Mouse (Mus musculus): ENCODE data around the gene Efnb2. TPM values are rescaled to one million over a fixed set of nuclear protein-coding genes. Genes with fewer than 3 reads are reported as not detected.
A peak's percentile ranks its signal among the peaks of the same experiment; 100 is the strongest.

The Efnb2 gene
- total RNA-seq, 1 experiment from 2014 or later = 0.89 TPM

DNA sequence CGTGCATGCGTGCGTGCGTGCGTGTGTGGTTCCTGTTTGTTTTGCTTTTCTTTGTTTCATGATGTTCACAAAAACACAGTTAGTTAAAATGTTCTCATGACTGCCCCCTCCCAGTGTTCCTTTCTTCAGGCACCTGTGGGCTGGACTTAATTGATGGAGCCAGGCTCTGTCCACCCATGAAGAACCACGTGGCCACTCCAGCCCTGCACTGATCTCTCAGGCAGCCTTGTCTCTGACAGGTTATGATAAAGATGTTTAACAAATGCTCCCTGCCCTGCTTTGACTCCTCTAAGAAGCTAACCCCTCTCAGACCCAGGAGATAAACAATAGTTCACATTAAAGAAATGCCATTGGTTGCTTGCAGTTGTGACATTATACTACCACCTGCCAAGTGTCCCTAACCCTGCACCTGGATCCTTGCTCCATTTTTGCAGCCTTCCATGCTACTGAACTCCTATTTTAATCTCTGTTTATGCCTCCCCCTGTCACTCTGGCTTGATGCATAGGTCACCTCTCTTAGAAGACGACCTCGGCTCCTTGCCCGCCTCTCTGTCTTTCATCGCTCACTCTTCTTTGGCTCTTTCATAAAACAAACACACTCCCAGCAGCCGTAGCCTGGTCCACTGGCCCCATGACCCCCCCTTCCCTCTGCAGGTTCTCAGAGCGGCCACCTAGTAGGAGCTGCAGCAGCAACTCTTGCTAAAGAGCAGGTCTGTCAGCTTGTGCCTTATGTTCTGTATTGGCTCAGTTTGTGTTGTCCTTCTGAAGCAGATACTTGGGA is 65.0 kb downstream of the Efnb2 start:
- no peak for ATAC-seq (replicated peaks in 1 of 2; ENCODE audit: insufficient read depth in 1 of 2, low FRiP score in 2 of 2, low TSS enrichment in 1 of 2, low read depth in 1 of 2, poor library complexity in 2 of 2, severe bottlenecking in 2 of 2)

DNA sequence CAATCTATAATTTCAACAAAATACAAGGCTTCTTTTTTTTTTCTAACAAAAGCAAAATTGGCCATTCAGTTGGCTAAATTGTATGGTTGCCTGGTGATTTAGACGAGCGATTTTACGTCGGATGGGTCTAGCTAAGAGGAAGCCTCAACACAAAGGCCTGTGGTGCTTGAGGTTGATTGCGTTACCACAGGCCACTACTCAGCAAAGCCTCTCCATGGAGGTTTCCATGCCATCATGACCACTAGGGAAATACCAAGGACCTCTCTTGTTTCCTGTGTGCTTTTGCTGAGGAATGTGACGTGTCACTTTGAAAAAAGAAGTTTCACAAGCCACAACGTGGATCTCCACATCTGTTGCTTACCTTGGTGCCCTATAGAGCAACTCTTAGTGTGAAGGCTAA is 67.2 kb downstream of the Efnb2 start:
- peak; percentile 98 for ATAC-seq (replicated peaks in 1 of 2; ENCODE audit: insufficient read depth in 1 of 2, low FRiP score in 2 of 2, low TSS enrichment in 1 of 2, low read depth in 1 of 2, poor library complexity in 2 of 2, severe bottlenecking in 2 of 2)

DNA sequence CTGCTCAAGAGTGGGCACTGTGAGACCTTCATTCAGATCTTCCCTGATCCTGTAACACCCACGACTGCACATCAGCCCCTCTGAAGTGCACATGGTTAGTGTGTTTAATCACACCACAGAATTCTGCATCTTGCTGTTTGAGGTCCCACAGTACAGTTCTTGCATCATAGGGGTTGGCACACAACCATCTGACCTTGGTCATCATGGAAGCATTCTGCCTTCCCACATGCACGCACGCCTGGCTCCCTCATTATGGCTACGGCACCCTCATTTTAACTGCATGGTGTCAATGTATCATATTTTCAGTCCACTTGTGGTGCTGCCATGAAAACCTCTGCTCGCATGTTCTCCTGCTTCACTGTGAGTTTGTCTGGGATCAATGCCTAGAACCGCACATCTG is 67.7 kb downstream of the Efnb2 start:
- ATAC-seq (replicated peaks in 1 of 2; ENCODE audit: insufficient read depth in 1 of 2, low FRiP score in 2 of 2, low TSS enrichment in 1 of 2, low read depth in 1 of 2, poor library complexity in 2 of 2, severe bottlenecking in 2 of 2) = peak in 1 of 2 experiments; percentile 2; a peak in 1 of 4 replicates

DNA sequence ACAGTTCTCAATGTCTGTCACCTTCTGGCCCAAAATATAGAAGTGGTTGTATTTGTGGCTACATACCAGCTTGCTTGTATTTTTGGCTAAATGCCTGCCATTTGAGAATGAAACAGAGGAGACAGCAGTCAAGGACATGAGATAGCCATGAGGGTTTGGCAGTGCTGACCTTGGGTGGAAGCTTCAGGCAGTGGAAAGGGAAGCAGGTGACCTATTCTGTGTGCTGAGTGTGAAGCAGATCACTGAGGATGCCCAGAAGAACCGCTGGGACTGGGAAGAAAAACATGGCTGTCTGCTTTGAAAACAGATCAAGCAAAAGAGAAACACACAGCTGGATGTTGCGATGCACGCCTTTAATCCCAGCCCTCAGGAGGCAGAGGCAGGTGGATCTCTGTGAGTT is 68.7 kb downstream of the Efnb2 start:
- no peak for ATAC-seq (replicated peaks in 1 of 2; ENCODE audit: insufficient read depth in 1 of 2, low FRiP score in 2 of 2, low TSS enrichment in 1 of 2, low read depth in 1 of 2, poor library complexity in 2 of 2, severe bottlenecking in 2 of 2)

DNA sequence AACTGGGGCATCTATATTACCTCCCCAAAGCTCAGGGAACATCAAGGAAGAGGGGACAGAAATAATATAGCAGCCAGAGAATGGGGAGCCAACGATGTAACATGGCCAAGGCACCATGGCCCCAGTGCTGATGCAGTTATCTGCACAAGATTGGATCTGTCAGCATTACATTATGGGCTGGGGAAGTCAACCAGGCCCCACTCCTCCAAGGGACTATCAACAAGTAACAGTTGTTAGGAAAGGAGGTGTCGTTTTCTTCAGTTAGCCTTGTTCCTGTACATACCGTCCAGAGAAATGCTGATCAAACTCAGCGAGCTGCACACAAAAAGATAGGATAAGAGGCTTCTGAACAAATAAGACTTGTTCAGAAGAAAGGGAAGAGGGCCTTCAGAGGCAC is 77.1 kb downstream of the Efnb2 start:
- no peak for ATAC-seq (replicated peaks in 1 of 2; ENCODE audit: insufficient read depth in 1 of 2, low FRiP score in 2 of 2, low TSS enrichment in 1 of 2, low read depth in 1 of 2, poor library complexity in 2 of 2, severe bottlenecking in 2 of 2)

DNA sequence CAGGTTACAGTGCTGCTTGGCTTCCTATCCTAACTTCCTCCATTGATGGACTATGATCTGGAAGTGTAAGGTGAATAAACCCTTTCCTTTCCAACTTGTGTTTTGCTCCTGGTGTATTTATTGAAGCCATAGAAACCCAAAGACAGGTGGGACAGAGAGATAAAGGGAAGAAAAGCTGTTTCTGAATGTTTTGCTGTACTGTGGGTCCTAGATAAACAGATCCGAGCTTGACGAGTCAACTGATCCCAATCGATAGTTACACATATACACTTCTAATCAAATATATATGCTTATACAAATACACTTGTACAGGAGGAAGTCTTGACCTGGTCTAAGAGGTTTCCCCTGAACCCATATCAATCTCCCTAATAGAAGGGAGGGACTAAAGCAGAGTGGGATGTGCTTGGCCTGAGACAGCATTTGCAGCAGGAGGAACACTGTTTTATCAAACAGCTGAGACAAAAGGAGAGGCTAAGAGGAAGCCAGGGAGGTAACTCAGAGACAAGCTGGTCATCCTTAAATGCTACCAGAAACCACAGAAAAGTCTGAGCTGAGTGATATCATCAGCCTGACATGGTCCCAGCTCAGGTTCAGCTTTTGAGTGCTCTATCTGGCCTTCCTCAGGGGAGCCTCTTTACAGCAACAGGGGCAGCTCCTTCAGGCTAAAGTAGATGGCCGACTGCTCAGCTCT is 77.6 kb downstream of the Efnb2 start:
- no peak for ATAC-seq (replicated peaks in 1 of 2; ENCODE audit: insufficient read depth in 1 of 2, low FRiP score in 2 of 2, low TSS enrichment in 1 of 2, low read depth in 1 of 2, poor library complexity in 2 of 2, severe bottlenecking in 2 of 2)

DNA sequence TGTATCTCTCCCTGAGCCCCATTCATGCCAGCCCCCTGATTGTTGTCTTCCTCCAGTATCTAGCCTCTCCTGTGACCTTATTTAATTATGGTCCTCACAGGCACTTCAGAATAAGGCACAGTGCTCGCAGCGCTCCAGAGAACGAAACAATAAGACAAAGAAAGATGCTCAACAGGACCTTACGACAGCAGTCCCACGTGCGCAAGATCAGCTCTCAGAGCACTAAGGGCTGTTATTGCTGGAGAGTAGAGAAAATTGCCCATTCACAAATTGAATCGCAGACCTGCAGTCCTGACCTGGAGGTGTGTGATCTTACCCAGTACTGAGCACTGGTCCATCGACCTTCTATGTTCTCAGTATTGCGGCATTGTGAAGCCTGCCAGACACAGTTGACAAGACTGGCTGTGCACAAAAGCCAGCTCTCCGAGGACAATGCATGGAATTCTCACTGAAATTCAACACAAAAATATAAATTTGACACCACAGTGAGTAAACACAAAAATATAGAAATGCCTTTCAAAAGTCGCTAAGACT is 83.2 kb downstream of the Efnb2 start:
- no peak for ATAC-seq (replicated peaks in 1 of 2; ENCODE audit: insufficient read depth in 1 of 2, low FRiP score in 2 of 2, low TSS enrichment in 1 of 2, low read depth in 1 of 2, poor library complexity in 2 of 2, severe bottlenecking in 2 of 2)

DNA sequence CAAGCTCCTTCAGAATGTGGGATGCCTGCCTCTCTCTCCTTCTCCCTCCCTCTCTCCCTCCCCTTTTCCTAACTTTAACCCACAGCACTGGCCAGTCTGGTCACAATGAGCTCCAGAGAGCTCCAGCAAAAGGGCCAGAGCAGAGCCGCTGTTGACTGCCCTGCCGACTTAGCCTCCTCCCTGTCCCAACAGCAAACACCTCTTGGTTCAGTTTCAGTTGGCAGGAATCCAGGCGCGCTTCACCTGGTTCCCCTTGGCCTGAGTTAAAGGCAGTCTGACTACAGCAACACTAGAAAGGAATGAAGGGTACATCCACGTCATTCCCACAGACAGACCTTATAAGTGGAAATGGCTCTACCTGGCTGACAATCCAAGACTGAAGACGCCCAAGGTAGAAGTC is 84.2 kb downstream of the Efnb2 start:
- no peak for ATAC-seq (replicated peaks in 1 of 2; ENCODE audit: insufficient read depth in 1 of 2, low FRiP score in 2 of 2, low TSS enrichment in 1 of 2, low read depth in 1 of 2, poor library complexity in 2 of 2, severe bottlenecking in 2 of 2)

DNA sequence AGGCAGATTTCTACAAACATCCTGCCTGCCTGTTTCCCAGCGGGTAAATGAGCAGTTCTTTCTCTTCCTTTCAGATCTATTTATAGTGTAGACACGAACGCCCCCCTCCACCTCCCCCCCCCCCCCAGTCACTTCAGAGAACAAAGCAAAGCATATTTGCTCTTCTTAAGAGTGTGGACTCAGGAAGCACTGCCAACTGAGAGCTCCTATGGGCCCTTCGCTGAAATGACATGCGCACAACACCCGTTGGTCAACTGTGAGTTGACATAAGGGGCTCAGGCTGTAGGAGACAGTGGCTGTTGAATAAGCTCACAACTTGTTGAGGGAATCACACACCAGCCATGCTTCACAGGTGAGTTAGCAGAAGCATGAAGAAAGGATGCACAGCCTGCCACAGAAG is 84.8 kb downstream of the Efnb2 start:
- no peak for ATAC-seq (replicated peaks in 1 of 2; ENCODE audit: insufficient read depth in 1 of 2, low FRiP score in 2 of 2, low TSS enrichment in 1 of 2, low read depth in 1 of 2, poor library complexity in 2 of 2, severe bottlenecking in 2 of 2)

DNA sequence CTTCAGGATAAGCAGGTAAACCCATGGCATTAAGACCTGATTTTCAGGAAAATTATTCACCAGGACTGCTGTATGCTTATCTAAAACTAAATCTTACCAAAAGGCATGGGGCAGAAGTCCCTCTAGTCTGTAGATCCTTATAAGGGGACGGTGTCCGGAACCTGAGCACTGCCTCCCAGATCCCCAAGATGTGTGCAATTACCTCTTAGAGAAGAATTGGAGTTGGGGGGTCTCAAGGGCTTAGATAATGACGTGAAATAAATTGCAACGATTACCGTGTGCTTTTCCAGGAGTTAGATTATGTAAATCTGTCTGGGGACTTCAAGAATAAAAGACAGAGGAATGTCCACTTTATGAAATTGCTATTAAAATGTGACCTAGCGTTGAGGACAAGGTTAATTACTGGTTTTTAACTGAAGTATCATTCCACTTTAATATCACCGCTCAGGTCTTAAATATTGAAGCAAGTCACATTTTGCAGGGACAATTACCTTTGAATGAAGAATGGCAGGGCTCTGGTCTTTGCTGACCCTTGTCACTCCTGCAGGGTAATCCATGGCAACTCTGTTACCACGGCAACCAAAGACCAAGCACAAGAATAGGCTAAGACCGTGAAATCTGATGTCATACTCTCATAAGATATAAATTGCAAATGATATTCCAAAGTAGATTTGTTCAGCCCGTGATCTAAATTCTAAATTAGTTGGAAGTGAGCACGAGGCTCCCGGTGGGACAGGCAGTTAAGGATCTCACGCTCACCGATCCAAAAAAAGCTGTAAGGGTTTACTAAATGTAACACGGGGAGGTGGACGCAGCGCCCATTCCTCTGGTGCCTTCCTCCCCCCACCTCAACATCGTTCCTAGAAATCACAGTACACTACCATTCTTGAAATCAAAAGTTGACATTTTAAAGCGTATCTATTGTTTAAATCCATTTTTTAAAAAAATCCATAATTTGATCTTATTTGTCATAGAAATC is 86.2 kb downstream of the Efnb2 start:
- ATAC-seq (replicated peaks in 1 of 2; ENCODE audit: insufficient read depth in 1 of 2, low FRiP score in 2 of 2, low TSS enrichment in 1 of 2, low read depth in 1 of 2, poor library complexity in 2 of 2, severe bottlenecking in 2 of 2) = no peak

DNA sequence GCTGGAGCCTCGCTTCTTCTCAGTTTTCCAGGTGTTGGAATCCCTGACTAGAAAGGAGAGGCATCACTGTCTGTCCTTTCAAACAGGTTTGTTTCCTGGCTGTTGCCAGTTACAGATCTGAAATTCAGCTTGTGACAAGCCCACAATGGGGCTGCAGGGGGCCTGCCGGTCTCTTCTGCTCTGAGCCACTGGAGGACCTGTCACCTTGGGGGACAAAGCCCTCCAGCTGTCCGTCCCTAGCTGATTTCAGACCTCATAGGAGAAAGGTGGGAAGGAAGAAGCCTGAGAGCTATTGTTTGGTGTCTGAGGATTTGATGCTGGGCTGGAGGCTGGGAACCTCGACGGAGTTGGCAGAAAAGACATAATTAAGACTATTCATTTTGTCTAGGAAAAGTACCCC is 88.8 kb downstream of the Efnb2 start:
- ATAC-seq (replicated peaks in 1 of 2; ENCODE audit: insufficient read depth in 1 of 2, low FRiP score in 2 of 2, low TSS enrichment in 1 of 2, low read depth in 1 of 2, poor library complexity in 2 of 2, severe bottlenecking in 2 of 2) = no peak

DNA sequence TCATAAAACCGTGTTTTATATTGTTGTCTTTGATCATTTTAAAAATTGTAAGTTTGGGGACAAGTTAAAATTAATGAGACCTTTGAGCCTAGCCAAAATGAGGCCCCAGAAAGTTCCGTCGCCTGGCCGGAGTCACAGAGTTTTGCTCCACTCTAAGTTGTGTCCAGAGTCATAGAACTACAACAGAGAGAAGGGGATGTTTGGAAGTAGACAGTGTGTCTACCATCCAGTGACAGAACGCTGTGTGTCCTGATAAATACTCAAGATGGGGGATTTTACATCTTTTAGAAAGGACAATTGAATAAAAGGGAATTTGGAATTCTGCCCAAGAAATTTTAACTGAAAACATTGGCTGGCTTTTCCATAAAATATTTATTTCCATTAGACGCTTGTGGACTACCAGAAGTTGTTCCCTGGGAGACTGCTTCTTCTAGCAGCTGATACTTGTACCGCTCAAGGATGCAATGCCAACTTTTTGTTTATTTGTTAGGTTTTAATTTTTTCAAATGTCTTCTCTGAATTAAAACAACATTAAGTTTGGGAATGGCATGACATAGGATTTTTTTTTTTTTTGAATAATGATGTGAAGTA is 89.3 kb downstream of the Efnb2 start:
- no peak for ATAC-seq (replicated peaks in 1 of 2; ENCODE audit: insufficient read depth in 1 of 2, low FRiP score in 2 of 2, low TSS enrichment in 1 of 2, low read depth in 1 of 2, poor library complexity in 2 of 2, severe bottlenecking in 2 of 2)

DNA sequence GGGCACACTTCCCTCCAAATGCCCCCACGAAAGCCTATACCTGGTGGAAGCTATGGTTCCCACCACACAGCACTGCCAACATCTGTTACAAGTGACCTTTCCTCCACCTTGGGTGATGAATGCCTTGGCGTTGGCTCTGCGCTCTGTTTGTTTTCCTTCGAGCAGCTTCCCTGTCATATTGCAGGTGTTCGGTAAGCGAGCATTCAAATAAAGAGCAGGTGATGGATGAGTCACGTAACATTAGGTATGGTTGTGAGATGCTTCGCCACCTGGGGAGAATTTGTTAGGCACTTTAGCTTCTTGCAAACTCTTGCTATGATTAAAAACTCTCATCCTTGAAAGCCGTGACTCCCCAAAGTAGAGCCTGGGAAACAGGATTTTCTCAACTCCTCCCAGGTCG is 91.8 kb downstream of the Efnb2 start:
- no peak for ATAC-seq (replicated peaks in 1 of 2; ENCODE audit: insufficient read depth in 1 of 2, low FRiP score in 2 of 2, low TSS enrichment in 1 of 2, low read depth in 1 of 2, poor library complexity in 2 of 2, severe bottlenecking in 2 of 2)

DNA sequence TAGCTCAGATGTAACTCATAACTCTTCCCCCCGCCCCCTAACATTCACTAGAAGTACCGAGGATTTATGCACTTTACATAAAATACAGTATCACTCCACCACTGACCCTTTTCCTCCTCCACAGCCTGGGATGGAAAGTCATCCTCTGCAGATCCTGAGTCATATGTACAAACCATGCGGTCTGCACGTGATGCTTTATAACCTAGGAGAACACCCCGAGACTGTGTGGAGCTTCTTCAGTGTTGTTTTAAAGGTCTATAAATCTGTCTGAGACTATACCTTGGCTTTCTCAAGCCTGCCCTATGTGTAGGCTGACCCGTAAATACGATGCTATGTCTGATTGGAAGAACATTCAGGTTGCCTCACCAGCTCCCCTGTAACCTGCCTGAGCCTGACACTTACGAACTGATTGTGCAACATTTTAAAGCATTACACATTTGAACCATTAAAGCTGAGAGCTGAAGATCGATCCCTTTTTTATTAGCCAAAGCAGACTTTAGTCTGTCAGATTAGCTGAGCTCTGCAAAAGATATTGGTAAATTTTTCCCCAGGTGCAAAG is 92.7 kb downstream of the Efnb2 start:
- ATAC-seq (replicated peaks in 1 of 2; ENCODE audit: insufficient read depth in 1 of 2, low FRiP score in 2 of 2, low TSS enrichment in 1 of 2, low read depth in 1 of 2, poor library complexity in 2 of 2, severe bottlenecking in 2 of 2) = no peak
